Mouse (Mus musculus) midbrain, embryonic 10.5 days (tissue): ENCODE results near the gene Nkrf. TPM values are rescaled to one million over a fixed set of nuclear protein-coding genes. Genes with fewer than 3 reads are reported as not detected.

Experiments used
- DNase-seq: peaks from one replicate; pipeline ENCODE4 v3.0.0-alpha.2; 2017; ENCODE audit warnings: low spot score
- H3K27ac ChIP-seq: fragments of 300-500 bp; sonication (generic); replicated peaks from 2 replicates; pipeline ENCODE4 v1.5.1; 2016; ENCODE audit warnings: mild to moderate bottlenecking
- H3K27me3 ChIP-seq: fragments of 300-500 bp; sonication (generic); 2 replicates; pipeline ENCODE4 v1.6.1; 2016; ENCODE audit warnings: low read depth, mild to moderate bottlenecking; ENCODE audit not compliant: poor library complexity, severe bottlenecking
- H3K36me3 ChIP-seq: fragments of 300-500 bp; sonication (generic); 2 replicates; pipeline ENCODE4 v1.6.1; 2016; ENCODE audit warnings: mild to moderate bottlenecking, moderate library complexity
- H3K4me1 ChIP-seq: fragments of 300-500 bp; sonication (generic); 2 replicates; pipeline ENCODE4 v1.6.1; 2016
- H3K4me3 ChIP-seq: fragments of 300-500 bp; sonication (generic); 2 replicates; pipeline ENCODE4 v1.5.1; 2016; ENCODE audit warnings: mild to moderate bottlenecking, moderate library complexity
- H3K9me3 ChIP-seq: fragments of 300-500 bp; sonication (generic); replicated peaks from 2 replicates; pipeline ENCODE4 v1.6.1; 2016; ENCODE audit warnings: mild to moderate bottlenecking
- WGBS: fragments of 180-500 bp; shearing (Covaris S2); methylation state at CpG from one replicate; pipeline ENCODE4 v1.1.7; 2016; 5-methylcytosine and 5-hydroxymethylcytosine counted together
- polyA plus RNA-seq: library from polyadenylated mRNA; unstranded; fragments of >200 nt; fragmentation: Nextera tagmentation; extraction: Ambion mirVana; gene quantifications from 2 replicates; pipeline ENCODE4 v1.2.1, GENCODE M21; 2016

The Nkrf gene
- polyA plus RNA-seq: 2.8 and 4.3 TPM in 2 replicates

DNA sequence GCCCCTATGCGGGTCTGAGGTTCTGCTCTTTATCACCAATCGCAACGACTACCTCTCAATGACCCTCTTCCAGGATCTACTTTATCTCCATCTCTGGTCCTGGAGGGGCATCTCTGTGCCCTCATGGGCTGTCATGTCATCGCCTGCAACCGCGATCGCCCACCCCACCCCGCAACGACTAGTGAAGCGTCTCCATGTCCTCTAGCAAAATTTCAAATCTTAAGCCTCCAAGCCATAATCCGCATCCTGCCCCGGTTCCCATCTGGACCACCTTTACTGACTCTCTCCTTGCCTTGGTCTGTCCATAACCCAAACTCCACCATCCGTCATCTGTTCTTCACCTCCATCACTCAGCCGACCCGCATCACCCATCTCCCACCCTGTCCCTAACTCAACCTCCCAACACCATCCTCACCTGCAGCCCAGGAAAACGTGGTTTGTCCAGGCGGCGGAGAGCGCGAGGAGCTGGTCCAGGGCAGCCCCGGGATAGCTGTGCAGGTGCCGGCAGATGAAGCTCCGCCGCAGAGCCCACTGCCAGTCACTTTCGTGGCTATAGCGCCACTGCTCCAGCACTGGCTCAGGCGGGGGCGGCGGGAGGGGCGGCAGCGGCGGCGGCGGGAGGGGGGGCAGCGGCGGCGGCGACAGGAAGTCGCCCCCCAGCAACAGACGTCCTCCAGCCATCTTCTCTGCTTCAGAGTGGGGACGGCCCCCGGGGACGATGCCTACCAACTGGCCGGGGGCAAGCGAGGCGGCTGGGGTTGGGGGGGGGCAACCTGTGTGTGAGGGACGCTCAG is at the start of gene Nkrf:
Gene Nkrf (minus strand): TSS at position 579 of the 794 bp plus-strand sequence.
- 13% methylated on average over 38 of the region's 47 CpGs for WGBS
- Histone ChIP-seq H3K4me3 (peak within 1 kb of the TSS; percentile 71), H3K9me3 (no peaks in the 10 kb centered on the region; the same call in 1 of the 2 replicates), H3K27me3 (no peaks in the 10 kb centered on the region), H3K36me3 (no peaks in the 10 kb centered on the region), H3K27ac (peak within 1 kb of the TSS; percentile 88), H3K4me1 (peaks cover 6% of the 10 kb centered on the region; the same call in 1 of the 2 replicates)
- peak; percentile 34 for DNase-seq

- Histone ChIP-seq H3K4me1 (no peaks in the 10 kb centered on the region), H3K4me3 (no peak overlapping the region), H3K36me3 (peaks cover 17% of the 10 kb centered on the region), H3K27ac (no peak overlapping the region), H3K9me3 (0 out of 2 replicates have a peak, but pooled peaks cover 8% of the 10 kb centered on the region), H3K27me3 (no peaks in the 10 kb centered on the region)
- no peak for DNase-seq
- WGBS: 91% methylated on average over 3 of the region's 3 CpGs
These were observed 38.4 kb upstream of the Nkrf start for GRCm38 (mm10) chrX:36941106-36941505.

DNA sequence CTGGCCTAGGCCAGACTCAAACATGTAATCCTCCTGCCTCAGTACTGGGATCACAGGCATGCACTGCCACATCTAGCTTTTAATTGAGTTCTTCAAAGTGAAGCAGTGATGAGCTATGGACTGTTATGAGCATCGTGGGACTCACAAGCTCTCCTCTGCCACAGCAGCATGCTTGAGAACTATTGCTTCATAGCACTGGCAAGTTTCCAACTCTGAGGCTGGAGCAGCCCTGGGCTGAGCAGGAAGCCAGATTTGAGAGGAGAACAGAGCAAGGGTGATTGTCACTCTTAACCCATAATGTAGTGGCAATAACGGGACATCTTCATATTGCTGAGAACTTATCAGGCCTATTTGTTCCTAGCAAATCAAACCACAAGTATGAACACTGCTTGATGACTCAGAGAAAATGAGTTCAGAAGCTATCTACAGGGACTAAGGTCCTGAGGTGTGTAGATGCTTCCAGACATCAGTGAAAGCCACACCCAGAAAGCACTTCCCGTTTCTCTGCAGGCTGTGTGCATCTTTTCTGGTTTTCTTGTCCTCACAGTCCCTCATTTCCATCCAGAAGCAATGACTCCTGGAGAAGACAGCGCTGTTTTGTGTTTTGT is 37.2 kb upstream of the Nkrf start:
- no peak overlapping the region for H3K27ac ChIP-seq
- peaks cover 16% of the 10 kb centered on the region for H3K36me3 ChIP-seq
- H3K4me1 ChIP-seq: no peaks in the 10 kb centered on the region
- no peaks in the 10 kb centered on the region for H3K27me3 ChIP-seq
- H3K4me3 ChIP-seq: no peak overlapping the region
- H3K9me3 ChIP-seq: 0 out of 2 replicates have a peak, but pooled peaks cover 8% of the 10 kb centered on the region
- WGBS: 94% methylated on average over 4 of the region's 4 CpGs
- DNase-seq: no peak

GRCm38 (mm10) chrX:36935326-36935966 is 32.7 kb upstream of the Nkrf start:
- H3K4me1 ChIP-seq: no peaks in the 10 kb centered on the region
- no peaks in the 10 kb centered on the region for H3K9me3 ChIP-seq
- H3K27ac ChIP-seq: no peak overlapping the region
- WGBS: 75% methylated on average over 7 of the region's 7 CpGs
- H3K27me3 ChIP-seq: no peaks in the 10 kb centered on the region
- no peak for DNase-seq
- H3K4me3 ChIP-seq: no peak overlapping the region
- no peaks in the 10 kb centered on the region for H3K36me3 ChIP-seq

GRCm38 (mm10) chrX:36930574-36930973 is 27.9 kb upstream of the Nkrf start:
- DNase-seq: no peak
- H3K4me3 ChIP-seq: no peak overlapping the region
- peaks cover 6% of the 10 kb centered on the region; the same call in 1 of the 2 replicates for H3K36me3 ChIP-seq
- H3K4me1 ChIP-seq: no peaks in the 10 kb centered on the region
- 48% methylated on average over 1 of the region's 1 CpGs for WGBS
- no peaks in the 10 kb centered on the region for H3K9me3 ChIP-seq
- no peak overlapping the region for H3K27ac ChIP-seq
- H3K27me3 ChIP-seq: no peaks in the 10 kb centered on the region

DNA sequence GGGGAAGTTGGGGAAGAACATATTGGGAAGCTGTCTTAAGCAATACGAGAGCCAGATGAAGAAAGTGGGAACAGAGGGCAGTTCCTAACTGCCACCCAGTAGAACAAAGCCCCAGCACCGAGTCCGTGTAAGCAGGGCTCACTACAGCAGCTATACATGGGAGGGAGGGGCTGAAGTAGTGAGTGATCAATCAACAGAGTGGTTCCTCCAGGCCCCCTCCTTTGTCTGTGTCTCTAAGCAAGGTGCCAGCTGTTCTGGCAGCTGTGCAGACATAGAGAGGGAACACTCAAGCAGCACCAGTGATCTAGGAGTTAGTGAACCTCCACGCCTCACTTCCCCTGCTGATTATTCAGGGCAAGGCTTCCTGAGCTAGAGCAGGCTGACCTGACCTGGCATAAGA is 27.0 kb upstream of the Nkrf start:
- Histone ChIP-seq H3K9me3 (no peaks in the 10 kb centered on the region), H3K27me3 (no peaks in the 10 kb centered on the region), H3K4me1 (no peaks in the 10 kb centered on the region), H3K36me3 (peaks cover 9% of the 10 kb centered on the region; the same call in 1 of the 2 replicates), H3K27ac (no peak overlapping the region), H3K4me3 (no peak overlapping the region)
- no peak for DNase-seq
- 75% methylated on average over 4 of the region's 4 CpGs for WGBS

GRCm38 (mm10) chrX:36928791-36929190 is 26.1 kb upstream of the Nkrf start:
- Histone ChIP-seq H3K4me3 (no peak overlapping the region), H3K27me3 (no peaks in the 10 kb centered on the region), H3K4me1 (no peaks in the 10 kb centered on the region), H3K9me3 (no peaks in the 10 kb centered on the region), H3K27ac (no peak overlapping the region), H3K36me3 (peaks cover 9% of the 10 kb centered on the region; the same call in 1 of the 2 replicates)
- DNase-seq: no peak
- 87% methylated on average over 4 of the region's 4 CpGs for WGBS

DNA sequence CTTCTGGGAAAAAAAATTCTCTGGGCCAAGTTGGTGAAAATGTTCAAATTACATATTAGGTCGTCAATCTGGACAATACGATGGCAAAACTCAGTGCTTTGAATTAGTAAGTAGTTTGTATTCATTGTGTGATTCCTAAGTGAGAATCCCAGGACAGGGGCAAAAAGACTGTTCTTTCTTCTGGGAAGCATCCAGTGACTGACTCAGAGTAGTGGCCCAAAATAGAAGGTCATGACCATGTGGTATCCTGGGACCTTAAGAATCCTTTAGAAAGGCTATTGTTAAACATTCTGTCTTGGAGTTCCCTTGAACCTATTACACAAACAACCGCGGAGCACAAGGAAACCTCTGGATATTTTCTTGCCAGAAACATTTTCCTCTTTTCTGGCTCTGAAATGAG is 18.6 kb upstream of the Nkrf start:
- no peak overlapping the region for H3K4me3 ChIP-seq
- H3K4me1 ChIP-seq: no peaks in the 10 kb centered on the region
- DNase-seq: no peak
- H3K27ac ChIP-seq: no peak overlapping the region
- H3K27me3 ChIP-seq: no peaks in the 10 kb centered on the region
- H3K9me3 ChIP-seq: no peaks in the 10 kb centered on the region
- 85% methylated on average over 4 of the region's 4 CpGs for WGBS
- peaks cover 2% of the 10 kb centered on the region; the same call in 1 of the 2 replicates for H3K36me3 ChIP-seq

DNA sequence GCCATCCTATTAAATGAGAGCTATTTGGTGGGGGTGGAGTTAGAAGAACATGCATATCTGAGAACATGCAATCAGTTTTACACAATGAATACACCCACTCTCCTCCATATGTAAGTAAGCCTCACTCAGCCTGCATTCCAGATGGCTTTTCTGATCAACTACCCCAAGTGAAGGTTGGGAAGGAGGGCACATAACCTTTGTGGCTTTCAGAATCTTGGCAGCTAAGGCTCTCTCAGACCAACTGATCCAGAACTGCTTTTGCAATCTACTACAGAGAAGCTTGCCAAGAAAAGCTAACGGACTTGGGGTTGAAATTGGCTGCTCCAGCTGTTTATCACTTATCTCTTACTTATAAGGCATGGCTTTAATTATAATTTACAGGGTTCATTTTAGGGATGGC is 15.1 kb upstream of the Nkrf start:
- Histone ChIP-seq H3K36me3 (no peaks in the 10 kb centered on the region; the same call in 1 of the 2 replicates), H3K4me3 (no peak overlapping the region), H3K27ac (no peak overlapping the region), H3K4me1 (no peaks in the 10 kb centered on the region), H3K27me3 (no peaks in the 10 kb centered on the region), H3K9me3 (no peaks in the 10 kb centered on the region)
- DNase-seq: no peak
- 87% methylated on average over 1 of the region's 1 CpGs for WGBS

GRCm38 (mm10) chrX:36911343-36911742 is 8.6 kb upstream of the Nkrf start:
- peak; percentile 17 for DNase-seq
- WGBS: 48% methylated on average over 12 of the region's 12 CpGs

DNA sequence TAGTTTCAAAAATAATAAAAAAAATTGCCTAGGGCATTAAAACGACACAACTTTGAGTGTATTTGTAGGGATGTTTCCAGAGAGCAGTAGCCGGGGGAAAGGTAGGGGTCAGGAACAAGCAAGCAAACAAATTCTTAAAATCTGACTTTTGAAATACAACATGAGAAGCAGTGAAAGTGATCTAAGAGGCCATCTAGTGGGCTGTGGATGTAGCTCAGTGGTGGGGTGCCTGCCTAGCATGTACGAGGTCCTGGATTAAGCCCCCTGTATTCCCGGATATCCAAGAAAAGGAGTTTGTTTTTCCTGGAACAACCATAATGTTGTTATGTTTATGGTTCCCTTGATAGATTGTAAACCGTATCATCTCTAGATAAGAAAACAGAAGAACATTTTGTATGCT is 3.8 kb upstream of the Nkrf start:
- H3K27me3 ChIP-seq: no peaks in the 10 kb centered on the region
- DNase-seq: no peak
- H3K27ac ChIP-seq: no peak overlapping the region
- H3K9me3 ChIP-seq: no peaks in the 10 kb centered on the region; the same call in 1 of the 2 replicates
- H3K4me3 ChIP-seq: no peak overlapping the region
- H3K4me1 ChIP-seq: peaks cover 6% of the 10 kb centered on the region; the same call in 1 of the 2 replicates
- 46% methylated on average over 5 of the region's 5 CpGs for WGBS
- no peaks in the 10 kb centered on the region for H3K36me3 ChIP-seq

More at GRCm38 (mm10) chrX:36911343-36911742, 8.6 kb upstream of the Nkrf start:
- no peak overlapping the region for H3K27ac ChIP-seq
- H3K4me3 ChIP-seq: no peak overlapping the region
- H3K27me3 ChIP-seq: no peaks in the 10 kb centered on the region
- no peaks in the 10 kb centered on the region for H3K4me1 ChIP-seq
- no peaks in the 10 kb centered on the region for H3K9me3 ChIP-seq
- H3K36me3 ChIP-seq: no peaks in the 10 kb centered on the region

- WGBS: 13% methylated on average over 31 of the region's 32 CpGs
- peaks cover 6% of the 10 kb centered on the region; the same call in 1 of the 2 replicates for H3K4me1 ChIP-seq
- H3K4me3 ChIP-seq: peak overlapping the region; percentile 71
- peak overlapping the region; percentile 88 for H3K27ac ChIP-seq
- peak; percentile 89 for DNase-seq
- H3K36me3 ChIP-seq: no peaks in the 10 kb centered on the region
- H3K9me3 ChIP-seq: no peaks in the 10 kb centered on the region; the same call in 1 of the 2 replicates
- H3K27me3 ChIP-seq: no peaks in the 10 kb centered on the region
These were observed 543 bp upstream of the Nkrf start for GRCm38 (mm10) chrX:36903115-36903768.
